In the genomic region with DNA sequence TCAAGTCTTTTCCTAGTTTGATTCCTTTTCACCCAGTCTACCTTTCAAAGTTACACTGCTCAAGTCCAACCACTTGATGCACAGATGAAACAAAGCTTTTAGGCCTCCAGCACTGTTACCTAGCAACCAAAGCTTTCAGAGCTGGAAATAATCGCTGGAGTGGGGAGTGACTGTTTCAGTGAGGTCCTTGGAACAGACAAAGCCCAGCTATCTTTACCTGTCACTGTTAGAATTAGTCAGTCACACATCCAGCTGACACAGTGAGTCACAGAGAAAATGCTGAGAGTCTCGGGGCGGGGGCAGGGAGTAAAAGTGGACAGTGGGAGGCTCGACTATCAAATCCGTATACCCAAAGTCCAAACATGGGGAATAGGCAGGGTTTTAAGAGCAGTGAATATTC, we compare ENCODE assay signal across 9 mouse cellular contexts. TPM values are rescaled to one million over a fixed set of nuclear protein-coding genes. Genes with fewer than 3 reads are reported as not detected.
DNase-seq lines count a peak whose midpoint lies in the region; ATAC-seq lines count a peak whose summit lies in the region.
"Had no signal": no experiment of that assay in that cellular context is flagged by ENCODE, and none has a peak within 500 bp of the region (broad histone marks: within the 10 kb centered on the region; RNA-seq: fewer than 3 reads in every experiment).

No protein-coding gene starts in this region.

- H3K4me2 ChIP-seq in forebrain, embryonic 11.5 days (ENCODE audit: low read depth, low read length, severe bottlenecking) = no peak overlapping the region

- peak overlapping the region; percentile 37; the same call in 1 of the 2 replicates for H3K27ac ChIP-seq in forebrain, embryonic 11.5 days (ENCODE audit: low read depth, low read length)
- H3K27ac ChIP-seq: macrophage had no signal

- ATAC-seq in forebrain, embryonic 11.5 days (replicated peaks; ENCODE audit: low FRiP score) = 0 out of 2 replicates have a peak, but pooled peaks have one; percentile 18
- ATAC-seq in cerebellum, adult (ENCODE audit: insufficient number of reproducible peaks, low FRiP score, low TSS enrichment) = no peak

- WGBS in forebrain, embryonic 11.5 days = 34% methylated on average over 5 of the region's 5 CpGs

- DNase-seq in frontal cortex, adult 2 months (ENCODE audit: extremely low spot score in 1 of 2, low spot score in 1 of 2) = peak; percentile 47 to 72
- DNase-seq in frontal cortex, postnatal 14 days (ENCODE audit: low spot score in 2 of 2) = no peak
- peak; percentile 33 for DNase-seq in 3T3-L1 (ENCODE audit: low read depth, low spot score)
- no peak for DNase-seq in forebrain, embryonic 11.5 days (ENCODE audit: low spot score)
- peak; percentile 33 to 47 for DNase-seq in left cerebral cortex, postnatal 36 days (ENCODE audit: low spot score in 2 of 2)
- DNase-seq in urinary bladder, adult 2 months (ENCODE audit: low spot score) = no peak
- no peak for DNase-seq in kidney, adult 8-10 months

- no peak overlapping the region for H3K4me3 ChIP-seq in forebrain, embryonic 11.5 days (ENCODE audit: low read depth, low read length)

- peaks cover 6% of the 10 kb centered on the region; the same call in 1 of the 2 replicates for H3K4me1 ChIP-seq in forebrain, embryonic 11.5 days (replicated peaks; ENCODE audit: control insufficient read depth, insufficient read depth, low read length)

- H3K27me3 ChIP-seq in forebrain, embryonic 11.5 days (ENCODE audit: control insufficient read depth, insufficient read depth, low read length) = no peaks in the 10 kb centered on the region

- no peaks in the 10 kb centered on the region for H3K36me3 ChIP-seq in forebrain, embryonic 11.5 days (ENCODE audit: control insufficient read depth, insufficient read depth, low read length)

- intact Hi-C loops in left cerebral cortex, postnatal 36 days (cut with DNase I) = no loop called here

- no peaks in the 10 kb centered on the region for H3K9me3 ChIP-seq in forebrain, embryonic 11.5 days (ENCODE audit: control insufficient read depth, low read length)

- H3K9ac ChIP-seq in forebrain, embryonic 11.5 days (ENCODE audit: low read length) = no peak overlapping the region

RNA-seq across cellular contexts. Expression of gene Wfs1, which starts 28.5 kb away (rescaled TPM):
- 56.5 and 65.1 TPM in 2 replicates for polyA plus RNA-seq in frontal cortex, adult 2 months (2012; rRNA removed)
- 8.8 and 9.3 TPM in 2 replicates for polyA plus RNA-seq in forebrain, embryonic 11.5 days (2014; fragmentation: Nextera tagmentation; extraction: Ambion mirVana)
- total RNA-seq in left cerebral cortex, postnatal 36 days (2021) = 100 to 1,000 TPM; 123 to 148 TPM
- 14.2 and 24.8 TPM in 2 replicates for polyA plus RNA-seq in urinary bladder, adult 2 months (2012; rRNA removed)

Comparison
In these comparisons a context has a peak if more than half of its experiments do, and no peak if none do; other contexts are left out.
1. DNase-seq: peak in frontal cortex, adult 2 months (2 of 2), 3T3-L1 (single experiment) and left cerebral cortex, postnatal 36 days (2 of 2); none in frontal cortex, postnatal 14 days (0 of 2), forebrain, embryonic 11.5 days (single experiment), urinary bladder, adult 2 months (single experiment) and kidney, adult 8-10 months (0 of 2).